Mouse (Mus musculus) stomach, postnatal 0 days (tissue): ENCODE data around the gene Fgfr2.

Source experiments
- CTCF ChIP-seq: IDR thresholded peaks from 2 replicates; pipeline ENCODE4 v1.5.1; 2016; ENCODE audit warnings: antibody characterized with exemption, low read depth, mild to moderate bottlenecking, moderate library complexity
- EP300 ChIP-seq: optimal IDR thresholded peaks from 2 replicates; pipeline ENCODE3; 2016; ENCODE audit warnings: antibody characterized with exemption

DNA sequence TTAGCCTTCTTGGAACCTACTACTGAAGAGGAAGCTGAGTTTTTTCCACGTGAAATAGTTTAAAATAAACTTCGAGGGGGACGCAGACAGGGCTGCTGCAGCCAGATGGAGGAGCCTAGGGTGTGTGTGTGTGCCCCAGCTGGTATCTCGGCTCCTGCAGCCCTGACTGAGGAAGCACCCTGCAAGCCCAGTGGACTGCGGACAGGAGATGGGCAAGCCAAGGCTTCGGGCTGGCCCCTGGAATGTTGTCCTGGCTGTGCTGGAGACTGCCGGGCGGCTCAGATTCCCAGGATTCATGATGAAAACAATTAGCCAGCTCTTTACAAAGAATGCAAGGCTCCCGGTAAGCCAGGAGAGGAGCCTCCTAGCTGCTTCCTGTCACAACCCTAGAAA is 465.1 kb downstream of the Fgfr2 start:
- TF ChIP-seq CTCF: no peak
- no peak for TF ChIP-seq EP300
